Comparison of ENCODE assay signal across 8 mouse cellular contexts in genomic region chr14:76506425-76507205, GRCm38 (mm10). TPM values are rescaled to one million over a fixed set of nuclear protein-coding genes. Genes with fewer than 3 reads are reported as not detected.
DNase-seq lines count a peak whose midpoint lies in the region; ATAC-seq and TF ChIP-seq lines count a peak whose summit lies in the region.

No protein-coding gene starts in this region.

- ATAC-seq in kidney, embryonic 16.5 days (ENCODE audit: low FRiP score, low TSS enrichment), result no peak
- ATAC-seq in midbrain, embryonic 14.5 days (ENCODE audit: low FRiP score, low TSS enrichment), result no peak

- H3K36me3 ChIP-seq in heart, adult 2 months (ENCODE audit: control insufficient read depth, insufficient read depth, low read length), result peaks cover 12% of the 10 kb centered on the region
- peaks cover 24% of the 10 kb centered on the region for H3K36me3 ChIP-seq in kidney, embryonic 16.5 days (ENCODE audit: insufficient read depth, low read length)
- peaks cover 28% of the 10 kb centered on the region for H3K36me3 ChIP-seq in midbrain, embryonic 14.5 days (ENCODE audit: control insufficient read depth, insufficient read depth, low read length)

- H3K27me3 ChIP-seq in heart, adult 2 months (ENCODE audit: control insufficient read depth, insufficient read depth, low read length), result no peaks in the 10 kb centered on the region
- H3K27me3 ChIP-seq in kidney, embryonic 16.5 days (ENCODE audit: insufficient read depth, low read length), result no peaks in the 10 kb centered on the region
- H3K27me3 ChIP-seq in midbrain, embryonic 14.5 days (ENCODE audit: control insufficient read depth, insufficient read depth, low read length), result no peaks in the 10 kb centered on the region

- peak; percentile 23 for DNase-seq in embryo, embryonic 10 days (ENCODE audit: low spot score)
- DNase-seq in embryo, embryonic 10.5 days (ENCODE audit: low spot score), result no peak
- DNase-seq in thymus, postnatal 14 days, result peak; percentile 15
- DNase-seq in thymus, postnatal 25 days, result no peak
- peak; percentile 41 to 61 for DNase-seq in heart, adult 2 months
- DNase-seq in midbrain, embryonic 14.5 days, result no peak
- DNase-seq in urinary bladder, postnatal 10 days (ENCODE audit: low spot score), result no peak

- peaks cover 7% of the 10 kb centered on the region for H3K9me3 ChIP-seq in kidney, embryonic 16.5 days (ENCODE audit: low read length)
- no peaks in the 10 kb centered on the region for H3K9me3 ChIP-seq in midbrain, embryonic 14.5 days (ENCODE audit: control insufficient read depth, low read length)

- peak overlapping the region; percentile 89 for H3K4me3 ChIP-seq in heart, adult 2 months
- peak overlapping the region; percentile 78 for H3K4me3 ChIP-seq in kidney, embryonic 16.5 days (ENCODE audit: low read length)
- peak overlapping the region; percentile 75 for H3K4me3 ChIP-seq in midbrain, embryonic 14.5 days (replicated peaks; ENCODE audit: low read depth, low read length)

- no peak for TF ChIP-seq EP300 in heart, adult 2 months (IDR thresholded peaks at IDR 0.05; ENCODE audit: insufficient read depth, low read depth, low read length)

- intact Hi-C loops in heart, adult 2 months (cut with DNase I), result loop anchor here (5.0 to 10.0 kb wide), 4 partner anchors 51 to 198 kb away; partner anchors contain the start of gene Serp2

- H3K79me2 ChIP-seq in heart, adult 2 months (replicated peaks; ENCODE audit: control insufficient read depth, insufficient read depth, low read length), result no peaks in the 10 kb centered on the region

- TF ChIP-seq POLR2A in heart, adult 2 months (IDR thresholded peaks at IDR 0.05; ENCODE audit: insufficient read depth, low read depth, low read length), result no peak

- peak overlapping the region; percentile 74 for H3K9ac ChIP-seq in heart, adult 2 months (ENCODE audit: low read depth, low read length)
- peak overlapping the region; percentile 98 for H3K9ac ChIP-seq in kidney, embryonic 16.5 days (replicated peaks; ENCODE audit: low read length)
- H3K9ac ChIP-seq in midbrain, embryonic 14.5 days (replicated peaks; ENCODE audit: low read length), result peak overlapping the region; percentile 99

- 46% methylated on average over 27 of the region's 27 CpGs for WGBS in heart, adult 2 months
- 26% methylated on average over 27 of the region's 27 CpGs for WGBS in kidney, embryonic 16.5 days
- WGBS in midbrain, embryonic 14.5 days, result 31% methylated on average over 27 of the region's 27 CpGs

- H3K4me1 ChIP-seq in heart, adult 2 months (ENCODE audit: control insufficient read depth, insufficient read depth, low read length), result peaks cover 4% of the 10 kb centered on the region
- peaks cover 22% of the 10 kb centered on the region for H3K4me1 ChIP-seq in kidney, embryonic 16.5 days (ENCODE audit: insufficient read depth, low read length)
- H3K4me1 ChIP-seq in midbrain, embryonic 14.5 days (ENCODE audit: control insufficient read depth, insufficient read depth, low read length), result peaks cover 17% of the 10 kb centered on the region

- peak overlapping the region; percentile 72 for H3K4me2 ChIP-seq in kidney, embryonic 16.5 days (replicated peaks; ENCODE audit: low read depth, low read length)
- peak overlapping the region; percentile 95 for H3K4me2 ChIP-seq in midbrain, embryonic 14.5 days (ENCODE audit: low read length)

- TF ChIP-seq CTCF in heart, adult 2 months (IDR thresholded peaks at IDR 0.05), result no peak

- peak overlapping the region; percentile 100 for H3K27ac ChIP-seq in heart, adult 2 months
- peak overlapping the region; percentile 100 for H3K27ac ChIP-seq in kidney, embryonic 16.5 days (ENCODE audit: low read length)
- peak overlapping the region; percentile 100 for H3K27ac ChIP-seq in midbrain, embryonic 14.5 days (replicated peaks; ENCODE audit: low read depth, low read length)

RNA-seq across cellular contexts. Expression of gene Serp2, which starts 50.1 kb away (rescaled TPM):
- total RNA-seq in heart, adult 2 months (2021), result under 1 TPM; 0.60 to 0.64 TPM
- 0.96 and 1.7 TPM in 2 replicates for polyA plus RNA-seq in heart, adult 2 months (2012; rRNA removed)
- 10.0 and 12.2 TPM in 2 replicates for polyA plus RNA-seq in kidney, embryonic 16.5 days (2015; fragmentation: Nextera tagmentation; extraction: Ambion mirVana)
- 153 and 230 TPM in 2 replicates for polyA plus RNA-seq in midbrain, embryonic 14.5 days (2014; fragmentation: Nextera tagmentation; extraction: Ambion mirVana)

Comparison
In these comparisons a context has a peak if more than half of its experiments do, and no peak if none do; other contexts are left out.
1. DNase-seq: peak in embryo, embryonic 10 days (single experiment), thymus, postnatal 14 days (single experiment) and heart, adult 2 months (2 of 2); none in embryo, embryonic 10.5 days (single experiment), thymus, postnatal 25 days (single experiment), midbrain, embryonic 14.5 days (single experiment) and urinary bladder, postnatal 10 days (single experiment).
2. RNA of gene Serp2, which starts 50.1 kb away (polyA plus RNA-seq): 153 to 230 TPM in midbrain, embryonic 14.5 days; 10.0 to 12.2 TPM in kidney, embryonic 16.5 days and 0.96 to 1.7 TPM in heart, adult 2 months; every median in the first group is over 10 times any median in the second.
3. Peak in every context shown above with its lines, with median percentiles within 50 percentile points of each other: H3K27ac ChIP-seq, H3K4me3 ChIP-seq and H3K9ac ChIP-seq.